Comparison of ENCODE assay signal across 8 mouse cellular contexts in genomic region chr17:46711612-46712271, GRCm38 (mm10). TPM values are rescaled to one million over a fixed set of nuclear protein-coding genes. Genes with fewer than 3 reads are reported as not detected.
A peak's percentile ranks its signal among the peaks of the same experiment; 100 is the strongest.
DNase-seq lines count a peak whose midpoint lies in the region; ATAC-seq and TF ChIP-seq lines count a peak whose summit lies in the region.

No protein-coding gene starts in this region.

- no peak for TF ChIP-seq CTCF in left cerebral cortex, adult 2 months (IDR thresholded peaks at IDR 0.05)

- H3K36me3 ChIP-seq in intestine, embryonic 14.5 days (ENCODE audit: control insufficient read depth, insufficient read depth, low read length) = peaks cover 30% of the 10 kb centered on the region
- peaks cover 37% of the 10 kb centered on the region for H3K36me3 ChIP-seq in liver, embryonic 12.5 days
- H3K36me3 ChIP-seq in neural tube, embryonic 13.5 days = peaks cover 32% of the 10 kb centered on the region

- peak overlapping the region; percentile 86 for H3K27ac ChIP-seq in left cerebral cortex, adult 2 months
- H3K27ac ChIP-seq in intestine, embryonic 14.5 days (ENCODE audit: low read depth) = peak overlapping the region; percentile 23; the same call in 1 of the 2 replicates
- H3K27ac ChIP-seq in liver, embryonic 12.5 days = peak overlapping the region; percentile 80
- peak overlapping the region; percentile 75; the same call in 1 of the 2 replicates for H3K27ac ChIP-seq in neural tube, embryonic 13.5 days (replicated peaks)

- no peaks in the 10 kb centered on the region for H3K27me3 ChIP-seq in intestine, embryonic 14.5 days (replicated peaks; ENCODE audit: control insufficient read depth, insufficient read depth, low read length)
- H3K27me3 ChIP-seq in liver, embryonic 12.5 days (replicated peaks) = no peaks in the 10 kb centered on the region
- H3K27me3 ChIP-seq in neural tube, embryonic 13.5 days = no peaks in the 10 kb centered on the region

- intact Hi-C loops in left cerebral cortex, adult 2 months (cut with DNase I) = loop anchor here (1.0 to 2.0 kb wide), 2 partner anchors 31 to 67 kb away; partner anchors contain the start of gene Klhdc3

- peak overlapping the region; percentile 97 for H3K4me2 ChIP-seq in intestine, embryonic 14.5 days (ENCODE audit: low read length)
- peak overlapping the region; percentile 97 for H3K4me2 ChIP-seq in liver, embryonic 12.5 days
- peak overlapping the region; percentile 100 for H3K4me2 ChIP-seq in neural tube, embryonic 13.5 days

- WGBS in intestine, embryonic 14.5 days = 1% methylated on average over 60 of the region's 76 CpGs
- under 1% methylated on average over 63 of the region's 76 CpGs for WGBS in liver, embryonic 12.5 days (ENCODE audit: insufficient replicate concordance)
- under 1% methylated on average over 64 of the region's 76 CpGs for WGBS in neural tube, embryonic 13.5 days

- ATAC-seq in intestine, embryonic 14.5 days (replicated peaks; ENCODE audit: low FRiP score, low TSS enrichment, low read depth) = peak; percentile 66
- peak; percentile 56 for ATAC-seq in liver, embryonic 12.5 days
- ATAC-seq in neural tube, embryonic 13.5 days (ENCODE audit: low read depth) = peak; percentile 57; the same call in 1 of the 2 replicates

- no peak for DNase-seq in left cerebral cortex, adult 2 months (ENCODE audit: extremely low spot score in 1 of 2, low spot score in 2 of 2)
- no peak for DNase-seq in left cerebral cortex, adult 9 months (ENCODE audit: low spot score in 2 of 2)
- peak; percentile 80 to 84 for DNase-seq in adrenal gland, postnatal 36 days
- DNase-seq in gastrocnemius, adult 18-20 months (ENCODE audit: low spot score) = peak; percentile 52
- peak; percentile 62 for DNase-seq in intestine, embryonic 14.5 days (ENCODE audit: low spot score)
- DNase-seq in c-Kit-positive CD71-positive TER-119-positive erythroid progenitor cells, embryonic 14.5 days (ENCODE audit: low spot score) = no peak

- peak overlapping the region; percentile 88 for H3K9ac ChIP-seq in intestine, embryonic 14.5 days (ENCODE audit: low read length)
- peak overlapping the region; percentile 98 for H3K9ac ChIP-seq in liver, embryonic 12.5 days
- H3K9ac ChIP-seq in neural tube, embryonic 13.5 days = peak overlapping the region; percentile 95

- H3K9me3 ChIP-seq in intestine, embryonic 14.5 days (ENCODE audit: control insufficient read depth, low read length) = no peaks in the 10 kb centered on the region
- H3K9me3 ChIP-seq in liver, embryonic 12.5 days (replicated peaks) = no peaks in the 10 kb centered on the region
- H3K9me3 ChIP-seq in neural tube, embryonic 13.5 days = no peaks in the 10 kb centered on the region

- peaks cover 11% of the 10 kb centered on the region; the same call in 1 of the 2 replicates for H3K4me1 ChIP-seq in intestine, embryonic 14.5 days (replicated peaks; ENCODE audit: control insufficient read depth, insufficient read depth, low read length)
- H3K4me1 ChIP-seq in liver, embryonic 12.5 days = peaks cover 28% of the 10 kb centered on the region
- H3K4me1 ChIP-seq in neural tube, embryonic 13.5 days (replicated peaks) = peaks cover 21% of the 10 kb centered on the region

- peak overlapping the region; percentile 85 for H3K4me3 ChIP-seq in left cerebral cortex, adult 2 months
- H3K4me3 ChIP-seq in intestine, embryonic 14.5 days (ENCODE audit: low read depth, low read length) = peak overlapping the region; percentile 72
- H3K4me3 ChIP-seq in liver, embryonic 12.5 days = peak overlapping the region; percentile 100
- peak overlapping the region; percentile 99 for H3K4me3 ChIP-seq in neural tube, embryonic 13.5 days

RNA-seq across cellular contexts. Expression of gene Pex6, which starts 0.5 kb away (rescaled TPM):
- total RNA-seq in left cerebral cortex, adult 2 months (2021) = 10 to 100 TPM; 54.6 to 55.5 TPM
- 10 to 100 TPM; 59.3 to 64.9 TPM for total RNA-seq in adrenal gland, postnatal 36 days (2021)
- 10 to 100 TPM; 13.6 to 15.0 TPM for total RNA-seq in gastrocnemius, adult 18-20 months (2021)
- polyA plus RNA-seq in intestine, embryonic 14.5 days (2014; fragmentation: Nextera tagmentation; extraction: Ambion mirVana) = 18.3 and 20.8 TPM in 2 replicates
- 20.7 and 21.1 TPM in 2 replicates for polyA plus RNA-seq in liver, embryonic 12.5 days (2016; fragmentation: Nextera tagmentation; extraction: Ambion mirVana)
- polyA plus RNA-seq in neural tube, embryonic 13.5 days (2015; fragmentation: Nextera tagmentation; extraction: Ambion mirVana) = 23.2 and 24.8 TPM in 2 replicates

RNA-seq across cellular contexts. Expression of gene Ppp2r5d, which starts 6.8 kb away (rescaled TPM):
- total RNA-seq in left cerebral cortex, adult 2 months (2021) = 10 to 100 TPM; 79.5 to 83.9 TPM
- 10 to 100 TPM; 40.9 to 46.1 TPM for total RNA-seq in adrenal gland, postnatal 36 days (2021)
- total RNA-seq in gastrocnemius, adult 18-20 months (2021) = 10 to 100 TPM; 26.4 to 28.3 TPM
- 85.6 and 88.5 TPM in 2 replicates for polyA plus RNA-seq in intestine, embryonic 14.5 days (2014; fragmentation: Nextera tagmentation; extraction: Ambion mirVana)
- 48.3 and 49.1 TPM in 2 replicates for polyA plus RNA-seq in liver, embryonic 12.5 days (2016; fragmentation: Nextera tagmentation; extraction: Ambion mirVana)
- 78.7 and 81.6 TPM in 2 replicates for polyA plus RNA-seq in neural tube, embryonic 13.5 days (2015; fragmentation: Nextera tagmentation; extraction: Ambion mirVana)

RNA-seq across cellular contexts. Expression of gene Gnmt, which starts 17.2 kb away (rescaled TPM):
- total RNA-seq in left cerebral cortex, adult 2 months (2021) = 1 to 10 TPM in 1 of 2 experiments, under 1 TPM in 1; 0.70 to 2.1 TPM
- total RNA-seq in adrenal gland, postnatal 36 days (2021) = 1 to 10 TPM; 1.5 to 2.7 TPM
- total RNA-seq in gastrocnemius, adult 18-20 months (2021) = 1 to 10 TPM; 2.2 to 3.4 TPM
- 0.23 and 1.5 TPM in 2 replicates for polyA plus RNA-seq in intestine, embryonic 14.5 days (2014; fragmentation: Nextera tagmentation; extraction: Ambion mirVana)
- polyA plus RNA-seq in liver, embryonic 12.5 days (2016; fragmentation: Nextera tagmentation; extraction: Ambion mirVana) = 5.8 and 6.7 TPM in 2 replicates
- 1.1 and 1.8 TPM in 2 replicates for polyA plus RNA-seq in neural tube, embryonic 13.5 days (2015; fragmentation: Nextera tagmentation; extraction: Ambion mirVana)

RNA-seq across cellular contexts. Expression of gene Klhdc3, which starts 31.0 kb away (rescaled TPM):
- total RNA-seq in left cerebral cortex, adult 2 months (2021) = 100 to 1,000 TPM; 195 to 200 TPM
- 10 to 100 TPM; 59.2 to 75.3 TPM for total RNA-seq in adrenal gland, postnatal 36 days (2021)
- total RNA-seq in gastrocnemius, adult 18-20 months (2021) = 10 to 100 TPM; 64.7 to 90.2 TPM
- 109 and 110 TPM in 2 replicates for polyA plus RNA-seq in intestine, embryonic 14.5 days (2014; fragmentation: Nextera tagmentation; extraction: Ambion mirVana)
- polyA plus RNA-seq in liver, embryonic 12.5 days (2016; fragmentation: Nextera tagmentation; extraction: Ambion mirVana) = 83.4 and 85.0 TPM in 2 replicates
- 154 and 155 TPM in 2 replicates for polyA plus RNA-seq in neural tube, embryonic 13.5 days (2015; fragmentation: Nextera tagmentation; extraction: Ambion mirVana)

RNA-seq across cellular contexts. Expression of gene Mea1, which starts 33.1 kb away (rescaled TPM):
- 100 to 1,000 TPM; 114 to 122 TPM for total RNA-seq in left cerebral cortex, adult 2 months (2021)
- total RNA-seq in adrenal gland, postnatal 36 days (2021) = 100 to 1,000 TPM in 1 of 2 experiments, 10 to 100 TPM in 1; 94.2 to 104 TPM
- total RNA-seq in gastrocnemius, adult 18-20 months (2021) = 10 to 100 TPM; 41.3 to 48.6 TPM
- 156 and 161 TPM in 2 replicates for polyA plus RNA-seq in intestine, embryonic 14.5 days (2014; fragmentation: Nextera tagmentation; extraction: Ambion mirVana)
- polyA plus RNA-seq in liver, embryonic 12.5 days (2016; fragmentation: Nextera tagmentation; extraction: Ambion mirVana) = 67.4 and 77.4 TPM in 2 replicates
- 233 and 260 TPM in 2 replicates for polyA plus RNA-seq in neural tube, embryonic 13.5 days (2015; fragmentation: Nextera tagmentation; extraction: Ambion mirVana)

Comparison
In these comparisons a context has a peak if more than half of its experiments do, and no peak if none do; other contexts are left out.
1. DNase-seq: peak in adrenal gland, postnatal 36 days (2 of 2), gastrocnemius, adult 18-20 months (single experiment) and intestine, embryonic 14.5 days (single experiment); none in left cerebral cortex, adult 2 months (0 of 2), left cerebral cortex, adult 9 months (0 of 2) and c-Kit-positive CD71-positive TER-119-positive erythroid progenitor cells, embryonic 14.5 days (single experiment).
2. H3K27ac ChIP-seq: peak in every context shown above with its lines; median percentile 86 in left cerebral cortex, adult 2 months; 80 in liver, embryonic 12.5 days; 75 in neural tube, embryonic 13.5 days; 23 in intestine, embryonic 14.5 days.
3. Peak in every context shown above with its lines, with median percentiles within 50 percentile points of each other: H3K4me3 ChIP-seq, ATAC-seq, H3K4me2 ChIP-seq and H3K9ac ChIP-seq.